Mouse (Mus musculus): ENCODE data around the gene 1700066M21Rik.

The 1700066M21Rik gene

DNA sequence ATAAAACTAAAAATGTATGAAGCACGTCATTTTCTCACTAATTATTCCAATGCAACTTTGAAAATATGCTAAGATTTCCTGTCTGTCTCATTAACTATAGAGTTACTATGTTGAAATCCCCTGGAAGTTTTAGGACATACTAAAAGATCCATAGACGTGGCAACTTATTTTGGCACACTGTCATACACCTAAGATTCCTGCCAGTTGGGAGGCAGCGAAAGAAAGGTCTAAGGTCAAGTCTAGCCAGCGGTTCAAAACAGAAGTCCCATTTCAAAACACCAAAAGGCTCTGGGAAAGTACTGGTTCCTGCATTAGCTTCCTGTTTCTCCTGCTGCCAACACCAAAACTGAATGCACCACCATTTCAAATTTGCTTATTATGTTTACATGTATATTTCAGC, 15.0 kb downstream of the 1700066M21Rik start:
- no peak for DNase-seq (ENCODE audit: low spot score in 2 of 2)

- peak; percentile 51 to 72 for DNase-seq (ENCODE audit: low spot score in 2 of 2)
These were observed 16.6 kb downstream of the 1700066M21Rik start for GRCm38 (mm10) chr1:57394051-57394450.

- no peak for DNase-seq (ENCODE audit: low spot score in 2 of 2)
These were observed 22.9 kb downstream of the 1700066M21Rik start for GRCm38 (mm10) chr1:57400321-57400720.

- no peak for DNase-seq (ENCODE audit: low spot score in 2 of 2)
These were observed 23.5 kb downstream of the 1700066M21Rik start for GRCm38 (mm10) chr1:57400877-57401276.

- DNase-seq (ENCODE audit: low spot score in 2 of 2): no peak
These were observed 24.7 kb downstream of the 1700066M21Rik start for GRCm38 (mm10) chr1:57402116-57402515.

GRCm38 (mm10) chr1:57406187-57407151, 29.0 kb downstream of the 1700066M21Rik start, which contains the start of the genes Maip1 and Tyw5:
TSS of gene Maip1 (plus strand) at chr1:57406328.
TSS of gene Tyw5 (minus strand) at chr1:57407101.
- DNase-seq (ENCODE audit: low spot score in 2 of 2): peak; percentile 88 to 89

GRCm38 (mm10) chr1:57408994-57409393, 31.6 kb downstream of the 1700066M21Rik start:
- DNase-seq (ENCODE audit: low spot score in 2 of 2): no peak

DNA sequence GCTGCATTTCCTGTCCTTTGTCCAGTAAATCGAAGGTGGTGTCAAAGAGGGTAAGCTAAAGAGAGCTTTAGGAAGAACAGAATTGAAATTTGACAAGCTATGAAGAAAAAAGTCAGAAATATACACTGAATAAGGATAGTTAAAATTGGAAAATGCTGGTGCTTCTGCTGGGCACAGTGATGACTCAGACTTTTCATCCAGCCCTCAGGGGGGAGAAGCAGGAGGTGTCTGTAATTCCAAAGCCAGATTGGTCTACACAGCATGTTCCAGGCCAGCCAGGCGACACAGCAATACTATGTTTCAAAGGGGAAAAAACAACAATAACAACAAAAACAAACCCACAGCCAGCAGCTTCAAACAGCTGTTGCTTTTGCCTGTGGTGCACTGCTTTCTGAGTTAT, 36.0 kb downstream of the 1700066M21Rik start:
- DNase-seq (ENCODE audit: low spot score in 2 of 2): no peak

DNA sequence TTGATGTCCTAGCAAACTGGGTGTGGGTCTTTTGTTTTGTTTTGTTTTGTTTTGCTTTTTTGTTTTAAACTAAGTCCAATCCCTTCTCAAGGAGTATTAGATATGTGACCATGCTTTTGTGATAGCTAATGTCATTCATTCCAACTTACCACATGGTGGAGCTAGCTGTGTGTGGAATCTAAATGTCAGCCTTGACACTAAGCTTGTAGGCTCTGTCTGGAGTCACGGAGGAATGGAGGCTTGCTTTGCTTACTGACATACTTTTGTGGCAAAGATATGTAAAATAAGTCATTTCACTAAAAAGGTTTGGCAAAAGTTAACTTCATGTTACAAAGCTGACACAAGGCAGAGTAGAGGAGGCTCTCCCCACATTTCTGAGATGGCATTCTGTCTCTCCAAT, 46.3 kb downstream of the 1700066M21Rik start:
- peak; percentile 40 to 62 for DNase-seq (ENCODE audit: low spot score in 2 of 2)

DNA sequence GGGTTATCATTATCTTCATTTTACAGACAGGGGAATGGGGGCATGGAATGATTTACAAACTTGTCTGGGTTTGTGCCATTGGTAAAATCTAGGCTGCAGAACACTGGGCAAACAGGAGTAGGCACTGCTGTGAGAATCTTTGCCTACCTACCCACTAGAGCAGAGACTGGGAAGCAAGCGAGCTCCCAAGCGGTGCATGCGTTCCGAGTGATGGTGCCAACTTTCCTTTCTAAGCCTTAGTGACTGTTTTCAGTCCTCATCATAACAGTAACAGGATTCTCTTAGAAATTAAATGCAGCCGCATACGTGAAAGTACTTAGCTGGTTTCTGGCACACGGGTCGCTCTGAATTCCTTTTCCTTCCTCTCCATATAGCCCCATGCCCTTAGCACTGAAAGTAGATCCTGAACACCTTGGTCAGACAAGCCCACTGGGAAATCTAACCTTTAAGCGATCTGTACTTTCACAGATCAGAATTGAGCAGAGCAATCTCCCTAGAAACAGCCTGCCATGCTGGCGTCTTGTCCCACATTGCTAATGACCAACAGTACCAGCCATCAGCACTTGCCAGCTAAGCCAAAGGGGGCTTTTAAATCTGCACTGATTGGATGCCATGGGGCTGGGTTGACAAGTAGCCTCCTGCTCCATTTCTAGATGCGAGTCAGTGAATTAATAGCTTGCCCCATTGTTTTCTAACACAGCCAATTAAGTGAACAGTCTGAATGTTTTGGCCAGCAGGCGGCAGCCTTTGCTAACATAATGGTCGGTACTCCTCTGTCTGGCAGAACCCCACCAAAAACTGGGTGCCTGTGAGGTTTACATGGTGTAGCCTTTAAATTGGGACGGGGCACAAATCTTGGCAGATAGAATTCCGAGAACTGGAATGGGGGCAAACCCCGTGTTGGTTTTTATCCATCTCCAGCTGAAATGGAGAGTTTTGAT, 51.2 kb downstream of the 1700066M21Rik start:
- peak; percentile 91 to 94 for DNase-seq (ENCODE audit: low spot score in 2 of 2)

GRCm38 (mm10) chr1:57429786-57430483, 52.5 kb downstream of the 1700066M21Rik start:
- peak; percentile 52 to 57 for DNase-seq (ENCODE audit: low spot score in 2 of 2)

DNA sequence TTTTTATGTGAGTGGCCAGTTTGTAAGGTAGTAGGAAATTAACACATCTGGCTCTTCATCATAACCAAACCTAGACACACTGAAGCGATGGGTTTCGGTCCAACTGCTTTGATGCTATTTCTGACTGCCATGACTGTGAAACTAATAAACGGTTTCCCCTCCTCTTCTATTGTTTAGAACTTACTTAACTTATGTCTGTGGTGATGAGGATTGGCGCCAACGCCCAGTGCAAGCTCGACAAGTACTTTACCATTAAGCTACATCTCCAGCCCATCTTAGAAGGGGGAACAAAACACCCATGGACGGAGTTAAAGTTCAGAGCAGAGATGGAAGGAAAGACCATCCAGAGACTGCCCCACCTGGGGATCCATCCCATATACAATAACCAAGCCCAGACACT, 55.7 kb downstream of the 1700066M21Rik start:
- DNase-seq (ENCODE audit: low spot score in 2 of 2): no peak

All from right cerebral cortex, postnatal 10 days (tissue).